35 mouse cellular contexts compared by ENCODE assay signal in genomic region chr17:33441159-33441558, GRCm38 (mm10). TPM values are rescaled to one million over a fixed set of nuclear protein-coding genes. Genes with fewer than 3 reads are reported as not detected.
"Had no signal": no experiment of that assay in that cellular context is flagged by ENCODE, and none has a peak within 500 bp of the region (broad histone marks: within the 10 kb centered on the region; RNA-seq: fewer than 3 reads in every experiment).

No protein-coding gene starts in this region.

- H3K27me3 ChIP-seq: heart, embryonic 12.5 days; hindbrain, embryonic 12.5 days; intestine, embryonic 15.5 days; kidney, embryonic 15.5 days had no signal

- H3K9ac ChIP-seq: forebrain, postnatal 0 days; heart, embryonic 12.5 days; hindbrain, embryonic 12.5 days; hindbrain, embryonic 14.5 days; intestine, embryonic 15.5 days; kidney, embryonic 15.5 days; limb, embryonic 12.5 days had no signal

- H3K9me3 ChIP-seq: heart, embryonic 10.5 days; heart, embryonic 12.5 days; hindbrain, embryonic 10.5 days; hindbrain, embryonic 12.5 days; intestine, embryonic 15.5 days; kidney, embryonic 15.5 days; limb, embryonic 10.5 days; limb, embryonic 12.5 days had no signal

- H3K4me2 ChIP-seq: heart, embryonic 12.5 days; hindbrain, embryonic 12.5 days; hindbrain, embryonic 14.5 days; intestine, embryonic 15.5 days; kidney, embryonic 15.5 days; limb, embryonic 12.5 days had no signal

- ATAC-seq: forebrain, postnatal 0 days; hindbrain, embryonic 16.5 days; inflammation-experienced regulatory T-cells, adult 6 months; intestine, embryonic 15.5 days; intestine, postnatal 0 days had no signal

- H3K36me3 ChIP-seq: heart, embryonic 10.5 days; heart, embryonic 12.5 days; hindbrain, embryonic 10.5 days; hindbrain, embryonic 12.5 days; intestine, embryonic 15.5 days; kidney, embryonic 15.5 days; limb, embryonic 10.5 days; limb, embryonic 12.5 days had no signal

- H3K4me1 ChIP-seq: hindbrain, embryonic 10.5 days; hindbrain, embryonic 12.5 days; intestine, embryonic 15.5 days; limb, embryonic 10.5 days; limb, embryonic 12.5 days had no signal

- H3K27ac ChIP-seq: heart, embryonic 10.5 days; hindbrain, embryonic 10.5 days; hindbrain, embryonic 12.5 days; hindbrain, embryonic 14.5 days; intestine, embryonic 15.5 days; kidney, embryonic 15.5 days; kidney, postnatal 0 days; left cerebral cortex, adult 2 months; limb, embryonic 10.5 days; limb, embryonic 12.5 days had no signal

- DNase-seq: forebrain, postnatal 0 days; gastrocnemius, postnatal 14 days; gastrocnemius, postnatal 36 days; heart, adult 18-20 months; heart, postnatal 10 days; heart, postnatal 4 days; kidney, adult 18-20 months; kidney, adult 9 months; kidney, postnatal 14 days; kidney, postnatal 36 days; liver had no signal

- H3K4me3 ChIP-seq: heart, embryonic 10.5 days; heart, embryonic 12.5 days; hindbrain, embryonic 10.5 days; hindbrain, embryonic 12.5 days; intestine, embryonic 15.5 days; kidney, embryonic 15.5 days; left cerebral cortex, adult 2 months; limb, embryonic 10.5 days; limb, embryonic 12.5 days had no signal

RNA-seq across cellular contexts. Expression of gene Actl9, which starts 8.5 kb away (rescaled TPM):
- total RNA-seq: forebrain, postnatal 0 days; gastrocnemius, adult 18-20 months; gastrocnemius, adult 8-10 months; gastrocnemius, postnatal 14 days; gastrocnemius, postnatal 36 days; heart, adult 18-20 months; heart, adult 8-10 months; heart, postnatal 10 days; heart, postnatal 25 days; heart, postnatal 4 days; layer of hippocampus, adult 18-20 months; layer of hippocampus, postnatal 25 days; left cerebral cortex, adult 2 months; left cerebral cortex, postnatal 14 days had no signal
- polyA plus RNA-seq: forebrain, postnatal 0 days; heart, embryonic 10.5 days; heart, embryonic 12.5 days; heart, embryonic 14.5 days; heart, embryonic 16.5 days; hindbrain, embryonic 10.5 days; hindbrain, embryonic 12.5 days; hindbrain, embryonic 14.5 days; hindbrain, embryonic 16.5 days; inflammation-experienced regulatory T-cells, adult 6 months; intestine, embryonic 15.5 days; intestine, postnatal 0 days; kidney, embryonic 15.5 days; kidney, postnatal 0 days; large intestine, adult 2 months; limb, embryonic 10.5 days; limb, embryonic 12.5 days had no signal
